Mouse (Mus musculus) left cerebral cortex, postnatal 25 days (tissue): ENCODE data around the gene Pet100. TPM values are rescaled to one million over a fixed set of nuclear protein-coding genes. Genes with fewer than 3 reads are reported as not detected.
A peak's percentile ranks its signal among the peaks of the same experiment; 100 is the strongest.
"Not testable (repeated sequence)": the region's sequence is repeated elsewhere in the genome, so short reads cannot be mapped to it uniquely, and the experiment has no call there.

ENCODE experiments used
- DNase-seq, 2 experiments: peaks; one replicate each; pipeline ENCODE4 v3.0.0; 2022; ENCODE audit warnings: low spot score in 2 of 2, mixed read lengths in 1 of 2
- intact Hi-C: fragments of 180-260 bp; cut with DNase I; formaldehyde crosslinking; loops from one replicate; pipeline ENCODE4 v1.15.1; 2025
- total RNA-seq, 2 experiments: library from RNA; stranded (reverse); gene quantifications; 2 replicates each; pipeline ENCODE4 v1.2.3; 2021

Gene Pet100
- 10 to 100 TPM; 84.0 to 87.2 TPM for total RNA-seq

DNA sequence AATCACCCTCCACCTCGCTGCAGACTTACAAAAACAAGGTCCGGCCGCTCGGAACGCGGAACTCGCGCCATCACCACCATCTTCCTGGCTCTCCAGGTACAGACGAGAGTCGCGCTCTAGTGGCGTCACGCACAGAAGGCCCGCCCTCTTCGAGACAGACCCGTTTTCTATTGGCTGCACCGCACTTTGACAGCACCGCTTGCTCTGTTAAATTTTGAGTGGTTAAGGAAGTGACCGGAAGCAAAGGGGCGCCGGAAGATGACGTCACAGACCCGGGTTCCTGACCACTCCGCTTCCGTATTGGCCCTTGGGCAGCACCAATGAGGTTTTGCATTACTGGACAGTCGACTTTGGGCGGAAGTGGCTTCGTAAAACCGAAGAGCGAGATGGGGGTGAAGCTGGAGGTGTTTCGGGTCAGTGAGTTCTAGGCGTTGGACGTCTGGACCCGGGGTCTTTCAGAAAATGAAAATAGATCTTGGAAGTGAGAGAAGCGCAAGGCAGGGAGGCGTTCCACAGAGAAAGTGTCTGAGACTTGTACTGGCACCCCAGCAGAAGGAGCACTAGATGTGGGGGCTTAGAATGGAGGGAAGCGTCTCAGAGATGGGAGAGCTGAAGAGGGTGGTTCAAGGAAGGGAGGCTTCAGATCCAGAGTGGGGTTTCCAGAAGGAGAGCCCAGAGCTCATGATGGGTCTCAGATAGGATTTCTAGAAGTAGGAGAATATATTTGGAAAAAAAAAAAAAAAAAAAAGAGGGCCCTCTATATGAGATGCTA is at the start of gene Pet100, which contains the start of gene Xab2:
Gene Pet100 (plus strand): TSS at position 350 of the 772 bp plus-strand sequence.
Gene Xab2 (minus strand): TSS at position 118 of the 772 bp plus-strand sequence.
- intact Hi-C loops: loop anchor here (1.0 to 5.0 kb wide), 4 partner anchors 12 to 104 kb away; partner anchors contain the start of genes Camsap3, Pnpla6 and Trappc5
- DNase-seq: peak; percentile 99 to 100

GRCm38 (mm10) chr8:3574546-3574945 is 46.8 kb upstream of the Pet100 start:
- intact Hi-C loops: no loop called here
- DNase-seq: no peak

DNA sequence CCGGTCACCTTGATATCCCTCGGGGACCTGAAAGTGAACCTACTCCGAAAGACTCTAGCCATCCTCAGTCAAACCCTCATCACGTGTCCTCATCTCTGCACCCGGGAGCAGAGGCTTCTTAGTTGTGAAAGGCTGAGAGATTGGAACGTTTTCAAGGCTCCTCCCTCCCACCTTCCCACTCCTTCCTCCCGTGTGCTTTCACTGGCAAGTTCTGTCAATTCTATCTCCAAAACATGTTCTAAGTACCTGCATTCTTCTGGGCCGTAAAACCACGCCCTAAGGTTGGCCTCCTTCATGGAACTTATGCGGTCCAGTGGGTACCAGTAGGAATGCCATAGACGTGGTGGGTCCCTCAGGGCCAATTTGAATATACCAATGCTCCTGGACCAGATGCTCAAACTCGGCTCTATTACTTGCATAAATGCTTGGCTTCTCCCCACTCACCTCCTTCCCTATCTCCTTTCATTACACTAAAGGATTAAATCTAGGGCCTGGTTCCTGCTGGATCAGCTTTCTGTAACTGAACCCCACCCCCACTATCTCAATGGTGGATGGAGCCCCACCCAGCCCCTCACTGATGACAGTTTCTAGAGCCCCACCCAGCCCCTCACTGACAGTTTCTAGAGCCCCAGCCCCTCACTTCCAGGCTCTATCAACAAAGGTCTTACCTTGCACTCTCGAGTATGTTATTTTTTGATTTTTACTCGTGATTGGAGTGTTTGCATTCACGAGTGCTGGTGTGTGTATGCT is 45.0 kb upstream of the Pet100 start:
- intact Hi-C loops: no loop called here
- DNase-seq: no peak

DNA sequence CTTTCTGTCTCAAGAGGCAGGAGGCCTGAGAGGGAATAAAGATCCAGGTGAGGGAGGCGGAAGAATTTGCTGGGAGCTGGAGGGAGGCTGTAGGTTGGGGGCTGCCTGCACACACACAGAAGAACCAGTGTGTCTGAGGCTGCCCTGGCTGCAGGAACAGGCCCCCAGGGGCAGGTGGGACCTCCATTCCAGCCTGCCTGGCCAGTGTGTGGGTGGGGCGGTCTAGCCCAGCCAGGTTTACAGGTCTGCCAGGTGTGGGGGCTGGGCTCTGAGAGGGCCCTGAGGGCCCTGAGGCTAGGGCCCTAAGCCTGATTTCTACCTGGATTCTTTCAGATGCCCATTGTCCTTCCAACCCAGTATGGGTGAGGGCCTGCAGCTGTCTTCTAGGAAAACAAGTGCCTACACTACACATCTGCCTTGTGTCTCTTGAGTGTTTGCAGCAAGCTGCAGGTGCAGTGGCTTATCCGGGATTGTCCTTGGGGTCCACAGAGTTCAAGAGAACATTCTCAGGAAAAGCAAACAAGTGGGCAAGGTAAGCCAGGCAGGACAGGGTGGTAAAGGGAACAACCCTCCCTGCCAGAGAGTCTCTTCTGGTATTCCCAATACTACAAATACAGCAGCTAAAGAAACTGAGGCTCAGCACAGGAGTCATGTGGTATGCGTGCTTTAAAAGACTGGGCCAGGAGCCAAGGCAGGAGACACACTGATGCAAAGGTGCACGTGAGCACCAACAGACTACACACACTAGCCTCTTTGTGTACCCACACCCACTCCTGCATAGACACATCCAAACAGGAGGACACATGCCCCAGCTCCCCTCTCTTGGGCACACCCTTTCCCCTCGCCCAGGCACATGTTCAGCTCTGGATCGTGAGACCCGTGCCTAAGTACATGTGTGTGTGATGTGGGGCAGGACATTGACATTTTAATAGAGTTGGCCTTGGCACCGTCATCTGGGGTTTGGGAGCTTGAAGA is 41.7 kb upstream of the Pet100 start:
- DNase-seq: no peak
- intact Hi-C loops: no loop called here

DNA sequence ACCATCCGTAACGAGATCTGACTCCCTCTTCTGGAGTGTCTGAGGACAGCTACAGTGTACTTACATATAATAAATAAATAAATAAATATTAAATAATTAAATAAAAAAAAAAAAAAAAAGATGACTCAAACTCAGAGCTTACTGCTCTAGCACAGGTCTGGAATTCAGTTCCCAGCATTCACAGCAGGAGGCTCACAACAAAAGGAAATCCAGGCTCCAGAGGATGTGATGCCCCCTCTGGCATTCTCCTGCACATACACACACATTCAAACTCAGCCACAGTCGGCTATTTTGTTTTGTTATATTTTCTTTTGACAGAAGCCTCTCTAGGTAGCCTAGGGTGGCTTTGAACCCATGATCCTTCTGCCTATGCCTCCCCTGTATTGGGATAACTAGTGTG is 39.4 kb upstream of the Pet100 start:
- DNase-seq, intact Hi-C loops: not testable (repeated sequence)

- no peak for DNase-seq
- intact Hi-C loops: loop anchor here (5.0 kb wide), 1 partner anchor 36 kb away; the partner anchor contains the start of genes Pet100 and Xab2
Measured at GRCm38 (mm10) chr8:3586452-3586851, 34.9 kb upstream of the Pet100 start.

- intact Hi-C loops: loop anchor here (5.0 kb wide), 1 partner anchor 35 kb away; the partner anchor contains the start of genes Pet100 and Xab2
- DNase-seq: no peak
Measured at GRCm38 (mm10) chr8:3586993-3587390, 34.4 kb upstream of the Pet100 start, which contains the start of gene Camsap3. Gene Camsap3 (plus strand): TSS chr8:3587293.

DNA sequence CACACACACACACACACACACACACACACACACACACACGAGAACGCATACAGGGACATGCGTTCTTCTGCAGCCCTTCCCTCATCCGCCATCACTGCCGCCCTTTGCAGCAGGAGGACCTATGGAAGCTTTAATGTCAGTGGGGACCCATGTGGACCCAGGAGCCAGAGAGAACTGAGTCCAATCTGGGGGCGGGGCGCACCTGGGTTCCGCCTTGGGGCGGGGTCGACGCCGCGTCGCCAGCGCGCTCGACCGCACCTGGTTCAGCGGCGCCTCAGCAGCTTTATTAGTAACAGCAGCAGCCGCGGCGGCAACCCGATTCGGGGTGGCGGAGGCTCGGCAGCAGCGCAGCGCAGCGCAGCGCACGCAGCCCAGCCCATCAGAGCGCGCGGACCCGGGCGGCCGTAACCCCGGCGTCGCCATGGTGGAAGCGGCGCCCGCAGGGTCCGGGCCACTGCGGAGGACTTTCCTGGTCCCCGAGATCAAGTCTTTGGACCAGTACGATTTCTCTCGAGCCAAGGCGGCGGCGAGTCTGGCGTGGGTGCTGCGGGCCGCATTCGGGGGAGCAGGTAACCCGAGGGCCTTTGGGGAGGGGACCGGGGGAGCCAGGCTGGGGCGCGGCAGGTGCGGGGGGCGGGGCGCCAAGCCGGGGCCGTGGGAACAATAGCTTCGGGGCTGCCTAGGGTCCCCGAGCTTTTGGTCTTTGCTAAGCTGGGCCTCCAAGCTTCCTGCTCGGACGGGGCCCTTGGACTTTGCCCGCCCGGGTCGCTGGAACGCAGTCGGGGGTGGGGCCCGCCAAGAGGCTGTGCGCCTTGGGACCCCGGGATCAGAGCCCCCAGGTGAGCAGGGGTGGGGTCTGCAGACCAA is 33.7 kb upstream of the Pet100 start:
- intact Hi-C loops: loop anchor here (5.0 kb wide), 1 partner anchor 35 kb away; the partner anchor contains the start of genes Pet100 and Xab2
- DNase-seq: peak; percentile 73 to 80

DNA sequence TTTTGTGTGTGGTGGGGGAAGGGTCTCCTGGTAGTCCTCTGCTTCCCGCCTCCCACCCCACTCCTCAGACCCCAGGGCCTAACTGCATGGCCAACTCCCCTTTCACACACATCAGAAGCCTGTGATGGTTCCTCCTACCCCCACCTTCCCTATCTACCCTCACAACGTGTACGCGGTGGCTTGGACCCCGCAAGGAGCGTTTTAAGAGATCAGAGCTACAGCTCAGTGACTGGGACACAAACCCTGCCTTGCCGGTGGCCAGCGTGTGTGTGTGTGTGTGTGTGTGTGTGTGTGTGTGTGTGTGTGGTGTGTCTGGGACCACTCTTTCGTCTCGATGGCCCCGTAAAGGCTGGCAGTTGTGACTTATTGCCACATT is 33.1 kb upstream of the Pet100 start:
- DNase-seq: peak in 1 of 2 experiments; percentile 22
- intact Hi-C loops: loop anchor here (5.0 kb wide), 1 partner anchor 34 kb away; the partner anchor contains the start of genes Pet100 and Xab2

- intact Hi-C loops: no loop called here
- DNase-seq: peak in 1 of 2 experiments; percentile 34
Measured at GRCm38 (mm10) chr8:3593470-3593869, 27.9 kb upstream of the Pet100 start.

DNA sequence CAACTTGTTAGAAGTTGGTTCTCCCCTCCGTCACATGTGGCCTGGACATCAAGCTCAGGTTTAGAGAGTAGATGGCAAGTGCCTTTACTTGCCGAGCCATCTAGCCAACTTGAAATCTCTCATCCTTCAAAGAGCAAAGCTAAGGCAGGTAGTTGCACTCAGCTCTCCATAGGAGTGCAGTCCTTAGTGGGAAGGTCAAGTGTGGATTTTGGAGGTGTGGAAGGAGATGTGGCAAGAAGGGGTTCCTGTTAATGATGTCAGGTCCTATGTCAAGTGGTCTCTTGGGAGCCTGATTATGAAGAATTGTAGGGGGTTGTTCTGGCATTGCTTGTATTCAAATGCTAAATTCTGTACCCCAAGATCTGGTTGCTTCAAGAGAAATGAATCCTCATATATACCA is 26.9 kb upstream of the Pet100 start:
- intact Hi-C loops: no loop called here

DNA sequence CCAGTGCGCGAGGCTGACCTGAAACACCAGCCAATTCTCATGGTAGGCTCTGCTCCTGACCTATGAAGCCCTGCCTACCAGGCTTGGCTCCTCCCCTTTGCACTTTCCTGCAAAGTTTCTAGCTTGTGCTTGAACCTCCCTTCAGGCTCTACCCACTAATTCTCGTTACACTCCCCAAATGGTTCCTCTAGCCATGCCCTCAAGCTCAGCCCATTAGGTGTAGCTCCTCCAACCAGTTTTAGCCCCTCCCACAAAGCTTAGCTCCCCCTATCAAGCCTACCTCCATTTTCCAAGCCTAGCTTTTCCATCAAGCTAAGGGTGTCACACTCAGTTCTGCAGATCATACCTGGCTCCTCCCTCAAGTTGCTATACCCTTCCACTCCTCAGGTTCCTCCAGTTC is 23.3 kb upstream of the Pet100 start:
- no peak for DNase-seq
- intact Hi-C loops: no loop called here

More for the DNA sequence above, 26.9 kb upstream of the Pet100 start:
- DNase-seq: no peak

GRCm38 (mm10) chr8:3599219-3599618 is 22.1 kb upstream of the Pet100 start:
- DNase-seq: no peak
- intact Hi-C loops: no loop called here

DNA sequence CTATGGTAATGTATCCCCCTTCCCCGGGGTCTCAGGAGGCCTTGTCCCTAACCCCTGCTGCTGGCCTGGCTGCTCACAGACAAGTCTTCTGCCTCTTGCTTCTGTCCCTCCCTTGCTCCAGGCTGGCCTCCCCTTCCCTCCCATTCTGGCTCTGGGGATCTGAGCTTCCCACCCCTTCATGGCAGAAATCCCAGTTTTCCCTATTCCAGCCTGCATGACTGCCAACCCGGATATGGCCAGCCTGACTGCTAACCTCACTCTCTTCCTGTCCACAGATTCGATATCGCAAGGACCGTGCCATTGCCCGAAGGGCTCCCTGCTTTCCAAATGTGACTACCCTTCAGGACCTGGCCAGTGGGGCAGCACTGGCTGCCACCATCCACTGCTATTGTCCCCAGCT is 20.9 kb upstream of the Pet100 start:
- no peak for DNase-seq
- intact Hi-C loops: no loop called here

- intact Hi-C loops: no loop called here
- DNase-seq: no peak
Measured at GRCm38 (mm10) chr8:3603439-3603838, 17.9 kb upstream of the Pet100 start.

DNA sequence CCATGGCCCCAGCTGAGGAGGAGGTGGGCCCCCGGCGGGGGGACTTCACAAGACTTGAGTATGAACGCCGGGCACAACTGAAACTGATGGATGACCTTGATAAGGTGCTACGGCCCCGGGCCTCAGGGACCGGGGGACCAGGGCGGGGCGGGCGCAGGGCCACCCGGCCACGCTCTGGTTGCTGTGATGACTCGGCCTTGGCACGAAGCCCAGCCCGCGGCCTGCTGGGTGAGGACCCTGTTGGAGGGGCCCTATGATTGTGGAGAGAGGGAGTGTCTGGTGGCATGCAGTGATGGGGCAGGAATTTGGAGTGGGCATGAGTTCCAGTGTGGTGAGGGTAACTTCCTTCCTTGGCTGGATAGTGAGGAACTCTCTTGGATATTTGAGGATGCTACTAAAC is 14.8 kb upstream of the Pet100 start:
- DNase-seq: no peak
- intact Hi-C loops: no loop called here

- DNase-seq: peak in 1 of 2 experiments; percentile 67
- intact Hi-C loops: no loop called here
Measured at GRCm38 (mm10) chr8:3607822-3608221, 13.5 kb upstream of the Pet100 start.
